Mouse (Mus musculus): ENCODE measurements around the gene Fev.

The Fev gene

DNA sequence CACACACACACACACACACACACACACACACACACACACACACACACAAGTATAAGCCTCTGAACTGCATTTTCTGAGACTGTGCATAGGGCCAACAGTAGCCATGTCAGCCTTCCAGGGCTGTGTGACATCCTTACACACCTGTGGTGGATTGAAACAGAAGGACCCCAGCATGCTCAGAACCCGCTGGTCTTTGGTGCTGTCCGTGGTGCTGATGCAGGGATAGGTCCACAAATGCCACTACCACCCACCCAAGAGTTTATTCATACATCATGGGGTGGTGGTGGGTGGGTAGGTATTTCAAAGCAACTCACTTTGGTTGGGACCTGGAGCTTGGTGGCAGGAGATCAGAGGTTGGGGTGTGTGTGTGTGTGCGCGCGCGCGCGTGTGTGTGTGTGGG is 6.3 kb upstream of the Fev start:
- H3K36me3 ChIP-seq (ENCODE audit: control insufficient read depth, insufficient read depth, low read length, poor library complexity, severe bottlenecking): no peaks in the 10 kb centered on the region
- peak; percentile 23 for DNase-seq (ENCODE audit: low read depth, low spot score)
- H3K27me3 ChIP-seq (ENCODE audit: control insufficient read depth, insufficient read depth, low read length, poor library complexity, severe bottlenecking): no peaks in the 10 kb centered on the region; the same call in 1 of the 2 replicates

DNA sequence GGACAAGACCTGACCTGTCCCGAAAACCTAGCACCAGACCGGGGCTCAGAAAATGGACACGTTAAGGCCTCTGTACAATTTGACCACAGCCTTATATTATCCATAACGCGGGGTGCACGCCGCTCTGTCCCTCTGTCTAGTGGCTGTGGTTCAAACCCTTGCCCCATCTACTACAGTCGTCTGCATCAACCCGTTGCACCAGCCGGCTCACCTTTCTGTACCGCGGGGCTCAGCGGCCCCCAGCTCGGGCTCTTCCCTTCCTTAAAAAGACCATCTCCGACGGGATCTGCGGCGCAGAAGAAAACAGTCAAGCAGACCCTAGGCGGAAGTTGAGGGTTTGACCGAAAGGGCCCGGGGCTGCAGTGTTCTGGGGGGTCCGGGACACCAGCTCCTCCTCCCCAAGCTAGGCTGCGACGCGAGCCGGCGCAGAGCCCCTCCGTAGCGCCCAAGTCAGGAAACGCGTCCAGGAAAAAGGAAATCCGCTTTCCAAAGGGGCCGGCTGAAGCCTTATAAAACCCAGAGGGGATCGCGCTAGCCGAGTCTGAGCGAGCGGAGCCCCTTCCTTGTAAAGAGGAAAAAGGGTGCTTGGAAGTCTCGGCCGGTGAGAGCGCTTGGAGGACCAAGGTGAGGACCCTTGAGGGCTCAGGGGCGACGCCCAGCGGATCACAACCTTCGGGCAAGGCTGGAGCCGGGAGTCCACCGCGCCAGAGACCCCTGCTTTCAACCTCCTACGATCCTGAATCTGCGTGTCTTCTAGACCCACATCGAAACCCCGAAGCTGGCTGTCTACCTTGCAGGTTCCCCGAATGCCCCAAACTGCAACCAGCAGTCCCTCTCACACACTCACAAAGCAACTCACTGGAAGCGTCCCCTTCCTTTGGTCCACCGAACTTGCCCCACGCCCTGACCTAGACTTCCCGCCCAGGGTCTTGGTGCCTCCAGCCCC is 750 bp downstream of the Fev start:
- no peak for DNase-seq (ENCODE audit: low read depth, low spot score)
- no peaks in the 10 kb centered on the region for H3K36me3 ChIP-seq (ENCODE audit: control insufficient read depth, insufficient read depth, low read length, poor library complexity, severe bottlenecking)
- no peaks in the 10 kb centered on the region for H3K27me3 ChIP-seq (ENCODE audit: control insufficient read depth, insufficient read depth, low read length, poor library complexity, severe bottlenecking)

DNA sequence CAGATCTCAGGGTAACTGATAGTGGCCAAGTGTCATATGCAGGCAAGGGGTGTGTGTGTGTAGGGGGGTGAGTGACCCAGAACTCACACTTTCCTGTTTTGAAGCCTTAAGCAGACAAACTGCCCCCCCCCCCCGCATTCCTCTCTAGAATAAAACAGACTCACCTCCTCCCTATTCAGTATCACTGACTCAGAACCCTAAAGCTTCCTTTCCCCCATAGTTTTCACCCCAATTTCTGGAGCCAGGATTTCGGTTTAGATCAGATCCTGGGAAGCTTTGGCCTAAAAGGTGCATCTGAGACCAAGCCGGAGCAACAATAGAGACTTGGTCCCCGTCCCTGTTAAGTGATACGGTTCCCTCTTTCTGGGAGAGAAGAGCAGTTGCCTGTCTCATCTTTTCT is 1.8 kb downstream of the Fev start:
- DNase-seq (ENCODE audit: low read depth, low spot score): no peak

DNA sequence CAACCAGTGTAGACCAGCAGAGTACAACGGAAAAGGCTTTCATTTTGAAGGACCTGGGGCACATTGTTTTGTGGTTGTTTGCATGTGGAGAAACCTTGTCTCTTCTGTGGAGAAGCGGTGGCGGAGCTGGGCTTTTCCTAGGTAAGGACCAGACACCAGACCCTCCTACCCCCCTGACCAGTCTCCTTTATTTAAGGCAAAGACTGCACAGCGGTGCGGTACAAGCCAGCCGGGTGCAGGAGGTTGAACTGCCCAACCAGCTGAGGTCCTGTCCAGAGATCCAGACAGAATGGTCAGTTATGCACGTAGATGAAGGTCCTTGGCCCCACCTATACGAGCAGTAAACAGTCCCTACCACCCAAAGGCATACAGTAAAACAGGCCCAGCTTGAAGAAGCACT is 2.4 kb downstream of the Fev start:
- no peak for DNase-seq (ENCODE audit: low read depth, low spot score)
- Histone ChIP-seq H3K27me3 (ENCODE audit: control insufficient read depth, insufficient read depth, low read length, poor library complexity, severe bottlenecking) (no peaks in the 10 kb centered on the region), H3K36me3 (ENCODE audit: control insufficient read depth, insufficient read depth, low read length, poor library complexity, severe bottlenecking) (no peaks in the 10 kb centered on the region)

More for the DNA sequence above, 1.8 kb downstream of the Fev start:
- no peaks in the 10 kb centered on the region for H3K27me3 ChIP-seq (ENCODE audit: control insufficient read depth, insufficient read depth, low read length, poor library complexity, severe bottlenecking)
- no peaks in the 10 kb centered on the region for H3K36me3 ChIP-seq (ENCODE audit: control insufficient read depth, insufficient read depth, low read length, poor library complexity, severe bottlenecking)

DNA sequence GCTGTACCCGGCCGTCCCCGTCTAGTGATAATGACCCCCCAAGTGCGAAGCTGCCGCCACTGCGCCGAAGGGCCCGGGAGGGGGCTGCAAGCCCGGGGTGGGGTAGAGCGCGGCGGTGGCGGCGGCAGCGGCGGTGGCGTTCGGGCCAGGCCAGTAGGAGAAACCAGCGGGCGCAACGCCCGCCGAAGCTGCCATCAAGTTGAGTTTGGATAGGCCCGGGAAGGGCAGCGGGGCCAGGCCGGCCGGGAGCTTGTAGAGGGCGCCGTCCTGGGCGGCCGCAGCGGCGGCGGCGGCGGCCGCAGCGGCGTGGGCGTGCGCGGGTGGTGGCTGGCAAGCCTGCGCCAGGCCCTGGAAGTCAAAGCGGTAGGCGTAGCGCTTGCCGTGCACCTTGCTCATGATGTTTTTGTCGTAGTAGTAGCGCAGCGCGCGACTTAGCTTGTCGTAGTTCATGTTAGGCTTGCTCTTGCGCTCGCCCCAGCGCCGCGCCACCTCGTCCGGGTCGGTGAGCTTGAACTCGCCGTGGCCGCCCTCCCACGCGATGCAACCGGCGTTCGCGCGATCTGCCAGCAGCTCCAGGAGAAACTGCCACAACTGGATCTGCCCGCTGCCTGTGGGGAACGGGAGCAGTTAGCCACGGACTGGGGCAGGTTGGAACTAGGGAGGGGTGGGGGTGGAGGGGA is 3.0 kb downstream of the Fev start:
- no peaks in the 10 kb centered on the region for H3K27me3 ChIP-seq (ENCODE audit: control insufficient read depth, insufficient read depth, low read length, poor library complexity, severe bottlenecking)
- H3K36me3 ChIP-seq (ENCODE audit: control insufficient read depth, insufficient read depth, low read length, poor library complexity, severe bottlenecking): no peaks in the 10 kb centered on the region
- DNase-seq (ENCODE audit: low read depth, low spot score): no peak

DNA sequence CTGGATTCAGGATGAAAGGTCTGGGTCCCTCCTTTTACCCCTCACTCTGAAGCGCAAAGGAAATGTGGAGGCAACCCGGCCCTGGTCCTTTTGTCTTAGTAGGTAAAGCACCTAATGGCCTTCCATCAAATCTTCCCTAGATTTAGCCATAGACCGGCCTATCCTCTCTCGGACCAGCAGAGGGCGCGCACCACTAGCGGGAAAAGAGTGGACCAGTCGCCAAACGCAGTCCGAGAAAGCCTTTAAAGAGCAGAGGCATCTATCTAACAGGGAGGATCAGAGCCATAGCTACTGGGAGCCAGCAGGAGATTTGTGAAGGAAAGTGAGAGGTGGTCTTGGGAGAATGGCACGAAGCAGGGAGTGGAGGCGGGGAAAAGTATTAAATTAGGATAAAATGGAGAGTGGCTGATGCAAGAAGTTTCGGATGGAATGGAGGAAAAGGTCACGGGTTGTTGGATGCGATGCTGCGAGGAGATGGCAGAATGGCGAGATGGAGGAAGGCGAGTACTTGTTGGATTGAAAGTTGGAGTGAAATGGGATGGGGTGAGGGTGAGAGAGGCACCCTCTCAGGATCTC is 4.3 kb downstream of the Fev start:
- Histone ChIP-seq H3K27me3 (ENCODE audit: control insufficient read depth, insufficient read depth, low read length, poor library complexity, severe bottlenecking) (no peaks in the 10 kb centered on the region), H3K36me3 (ENCODE audit: control insufficient read depth, insufficient read depth, low read length, poor library complexity, severe bottlenecking) (no peaks in the 10 kb centered on the region)
- peak; percentile 58 for DNase-seq (ENCODE audit: low read depth, low spot score)

DNA sequence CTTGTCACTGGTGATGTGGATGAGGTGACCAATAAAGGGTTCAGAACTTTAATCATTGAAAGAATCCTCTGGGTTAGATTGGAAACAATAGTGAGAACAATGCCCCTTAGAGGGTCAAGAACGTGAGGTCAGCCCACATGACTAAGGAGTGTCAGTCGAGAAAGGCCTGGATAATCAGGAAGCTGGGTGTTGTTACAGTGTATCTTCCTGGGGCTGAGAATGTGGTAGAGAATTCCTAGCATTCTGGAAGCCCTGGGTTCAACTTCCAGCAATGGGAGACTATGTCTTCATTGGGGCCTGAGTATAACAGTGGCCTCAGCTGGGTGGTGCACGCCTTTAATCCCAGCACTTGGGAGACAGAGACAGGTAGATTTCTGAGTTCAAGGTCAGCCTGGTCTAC is 8.0 kb downstream of the Fev start:
- DNase-seq (ENCODE audit: low read depth, low spot score): no peak
- Histone ChIP-seq H3K27me3 (ENCODE audit: control insufficient read depth, insufficient read depth, low read length, poor library complexity, severe bottlenecking) (no peaks in the 10 kb centered on the region), H3K36me3 (ENCODE audit: control insufficient read depth, insufficient read depth, low read length, poor library complexity, severe bottlenecking) (no peaks in the 10 kb centered on the region)

DNA sequence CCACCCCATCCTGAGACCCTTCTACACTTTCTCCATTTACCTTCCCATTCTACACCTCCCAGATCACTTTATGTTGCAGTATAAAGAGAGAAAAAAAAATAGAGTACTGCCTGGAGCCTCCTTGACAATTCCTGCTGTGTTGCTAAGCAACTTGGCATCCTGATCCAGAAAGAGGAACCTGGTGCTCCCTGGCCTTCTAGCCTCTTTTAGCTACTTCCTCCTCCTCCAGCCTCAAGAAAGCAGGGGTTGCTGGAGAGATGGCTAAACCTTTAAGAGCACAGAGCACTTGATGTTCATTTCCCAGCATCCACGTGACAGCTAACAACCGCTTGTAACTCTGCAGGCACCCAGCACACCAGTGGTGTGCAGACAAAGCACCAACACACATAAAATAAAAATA is 13.0 kb downstream of the Fev start:
- H3K27me3 ChIP-seq (ENCODE audit: control insufficient read depth, insufficient read depth, low read length, poor library complexity, severe bottlenecking): no peaks in the 10 kb centered on the region
- H3K36me3 ChIP-seq (ENCODE audit: control insufficient read depth, insufficient read depth, low read length, poor library complexity, severe bottlenecking): no peaks in the 10 kb centered on the region
- no peak for DNase-seq (ENCODE audit: low read depth, low spot score)

DNA sequence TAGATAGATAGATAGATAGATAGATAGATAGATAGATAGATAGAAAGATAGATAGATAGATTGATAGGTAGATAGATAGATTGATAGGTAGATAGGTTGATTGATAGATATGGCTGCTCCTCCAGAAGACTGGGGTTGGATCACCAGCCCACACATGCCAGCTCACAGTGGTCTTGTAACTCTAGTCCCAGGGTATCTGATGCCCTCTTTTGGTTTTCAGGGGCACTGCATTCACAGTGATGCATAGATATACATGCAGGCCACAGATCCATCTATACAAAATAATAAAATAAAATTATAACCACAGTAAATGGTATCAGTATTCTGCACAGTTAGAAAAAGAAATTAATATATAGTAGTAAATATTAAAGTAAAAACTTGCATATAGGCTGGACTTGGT is 23.4 kb downstream of the Fev start:
- no peaks in the 10 kb centered on the region for H3K36me3 ChIP-seq (ENCODE audit: control insufficient read depth, insufficient read depth, low read length, poor library complexity, severe bottlenecking)
- H3K27me3 ChIP-seq (ENCODE audit: control insufficient read depth, insufficient read depth, low read length, poor library complexity, severe bottlenecking): no peaks in the 10 kb centered on the region
- DNase-seq (ENCODE audit: low read depth, low spot score): no peak

DNA sequence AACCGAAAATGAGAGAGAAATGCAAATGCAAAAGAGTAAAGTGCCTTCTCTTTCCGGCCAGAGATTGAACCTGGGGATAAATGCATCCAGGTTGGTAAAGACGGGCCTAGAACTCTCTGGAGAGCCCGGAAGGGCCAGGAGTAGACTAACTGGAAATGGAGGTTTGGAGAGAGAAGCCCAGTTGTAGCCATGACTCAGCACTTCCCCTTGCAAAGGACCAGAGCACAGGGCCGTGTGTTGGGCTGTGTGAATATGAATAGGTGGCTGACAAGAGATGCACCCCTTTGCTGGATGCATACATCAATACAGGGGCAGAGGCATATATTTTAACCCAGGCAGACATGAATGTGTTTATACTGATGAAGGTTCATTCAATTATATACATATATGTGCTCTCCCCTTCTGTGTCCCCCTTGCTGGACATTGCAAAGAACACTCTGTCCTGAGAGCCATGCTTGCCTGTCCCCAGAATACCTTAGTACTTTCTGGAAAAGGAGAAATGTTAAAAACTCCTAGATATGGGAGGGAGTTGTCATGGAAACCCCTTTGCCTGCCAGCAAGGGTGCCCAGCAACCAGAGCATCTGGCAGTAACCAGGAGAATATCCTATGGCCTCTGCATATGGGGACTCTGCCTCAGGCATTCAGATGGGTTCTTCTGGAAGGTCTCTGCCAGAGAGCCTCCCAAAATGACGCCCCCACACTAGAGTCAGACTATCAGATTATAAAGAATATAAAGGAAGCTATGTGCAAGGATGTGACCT is 25.8 kb downstream of the Fev start:
- no peaks in the 10 kb centered on the region for H3K27me3 ChIP-seq (ENCODE audit: control insufficient read depth, insufficient read depth, low read length, poor library complexity, severe bottlenecking)
- no peaks in the 10 kb centered on the region for H3K36me3 ChIP-seq (ENCODE audit: control insufficient read depth, insufficient read depth, low read length, poor library complexity, severe bottlenecking)
- DNase-seq (ENCODE audit: low read depth, low spot score): no peak

DNA sequence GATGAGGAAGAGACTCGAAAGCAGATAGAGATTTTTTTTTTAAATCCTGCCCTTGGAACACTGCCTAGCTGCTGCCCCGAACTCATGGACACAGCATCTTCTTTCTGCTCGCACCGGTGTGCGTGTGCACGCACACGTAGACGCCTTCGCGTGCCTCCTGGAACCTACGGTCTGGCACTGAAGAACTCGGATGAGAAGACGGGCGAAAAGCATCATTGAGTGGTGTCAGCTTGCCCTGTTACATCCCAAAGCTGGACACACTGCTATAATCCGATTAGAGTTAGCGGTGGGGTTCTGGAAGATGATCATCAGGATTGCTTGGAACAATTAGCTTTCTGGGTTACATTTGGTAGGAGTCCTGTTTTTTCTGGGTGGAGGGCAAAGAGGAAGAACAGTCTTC is 26.4 kb downstream of the Fev start:
- no peak for DNase-seq (ENCODE audit: low read depth, low spot score)
- H3K27me3 ChIP-seq (ENCODE audit: control insufficient read depth, insufficient read depth, low read length, poor library complexity, severe bottlenecking): no peaks in the 10 kb centered on the region
- H3K36me3 ChIP-seq (ENCODE audit: control insufficient read depth, insufficient read depth, low read length, poor library complexity, severe bottlenecking): no peaks in the 10 kb centered on the region

DNA sequence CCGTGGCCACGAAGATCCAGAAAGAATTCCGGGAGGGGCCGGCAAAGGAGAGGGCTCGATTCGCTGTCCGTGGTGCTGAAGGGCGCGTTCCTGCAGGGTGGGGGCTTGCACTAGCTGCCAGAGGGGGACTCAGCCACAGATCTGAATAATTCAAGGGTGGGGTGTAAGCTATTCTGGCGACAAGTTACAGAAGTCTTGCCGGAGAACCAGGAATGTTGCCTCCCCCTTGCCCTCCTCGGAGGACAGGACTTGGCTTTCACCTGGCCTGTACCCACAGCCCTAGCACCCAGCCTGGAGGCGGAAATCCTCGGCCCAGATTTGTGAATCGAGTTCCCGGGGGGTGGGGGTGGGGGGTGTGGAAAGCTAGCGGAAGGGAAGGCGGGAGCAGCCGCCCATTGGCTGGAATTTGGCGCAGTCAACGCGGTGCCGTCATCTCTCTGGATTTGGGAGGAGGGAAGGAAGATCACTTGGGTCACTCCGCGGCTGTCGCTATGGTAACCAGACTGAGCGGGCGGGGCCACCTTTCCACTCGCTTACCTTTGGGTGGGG is 27.0 kb downstream of the Fev start:
- peak; percentile 22 for DNase-seq (ENCODE audit: low read depth, low spot score)
- H3K27me3 ChIP-seq (ENCODE audit: control insufficient read depth, insufficient read depth, low read length, poor library complexity, severe bottlenecking): no peaks in the 10 kb centered on the region
- H3K36me3 ChIP-seq (ENCODE audit: control insufficient read depth, insufficient read depth, low read length, poor library complexity, severe bottlenecking): no peaks in the 10 kb centered on the region

DNA sequence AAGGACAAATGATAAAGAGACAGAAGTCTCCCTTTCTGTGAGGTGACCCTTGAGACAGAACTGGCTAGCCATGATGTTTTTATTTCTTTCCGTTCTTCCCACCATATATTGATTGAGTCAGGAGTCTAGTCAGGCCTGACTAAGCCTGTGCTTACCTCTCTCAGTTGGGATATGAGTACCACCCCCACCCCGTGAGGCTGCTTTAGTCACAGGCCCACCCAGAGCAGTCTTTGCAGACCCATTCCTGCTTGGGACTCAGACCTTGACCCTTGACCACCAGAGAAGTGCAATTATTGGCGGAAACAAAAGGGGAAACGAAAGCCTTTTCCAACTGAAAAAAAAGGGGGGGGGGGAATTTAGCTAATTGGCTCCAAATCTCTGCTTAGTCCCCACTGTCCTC is 27.5 kb downstream of the Fev start:
- Histone ChIP-seq H3K36me3 (ENCODE audit: control insufficient read depth, insufficient read depth, low read length, poor library complexity, severe bottlenecking) (no peaks in the 10 kb centered on the region), H3K27me3 (ENCODE audit: control insufficient read depth, insufficient read depth, low read length, poor library complexity, severe bottlenecking) (no peaks in the 10 kb centered on the region)
- DNase-seq (ENCODE audit: low read depth, low spot score): no peak

DNA sequence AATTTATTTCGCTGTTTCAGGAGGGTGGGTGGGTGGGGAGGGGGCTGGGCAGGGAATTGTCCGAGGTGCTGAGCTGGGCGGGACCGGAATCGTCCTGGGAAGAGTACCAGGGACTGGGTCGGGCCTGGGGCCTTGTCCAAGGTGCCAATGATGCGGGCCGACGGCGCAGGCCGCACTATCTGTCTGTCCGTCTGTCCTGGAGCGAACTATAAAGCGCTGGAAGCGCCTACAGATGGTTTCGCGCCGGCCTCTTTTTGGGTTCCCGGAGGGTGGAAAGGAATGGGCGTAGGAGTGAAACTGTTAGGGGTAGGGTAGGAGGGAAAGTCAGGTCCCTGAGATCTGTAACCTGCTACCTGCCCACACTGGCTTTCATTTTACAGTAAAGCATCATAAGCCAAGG is 28.0 kb downstream of the Fev start:
- H3K27me3 ChIP-seq (ENCODE audit: control insufficient read depth, insufficient read depth, low read length, poor library complexity, severe bottlenecking): no peaks in the 10 kb centered on the region
- no peaks in the 10 kb centered on the region for H3K36me3 ChIP-seq (ENCODE audit: control insufficient read depth, insufficient read depth, low read length, poor library complexity, severe bottlenecking)
- DNase-seq (ENCODE audit: low read depth, low spot score): no peak
